Mouse (Mus musculus) MEL (cell line): Measurements from ENCODE around the gene Tmem235. TPM values are rescaled to one million over a fixed set of nuclear protein-coding genes. Genes with fewer than 3 reads are reported as not detected.

ENCODE experiments used
- DNase-seq: peaks from one replicate; pipeline ENCODE4 v3.0.0; 2011; ENCODE audit warnings: low read depth, low spot score
- H3K27ac ChIP-seq: 2 replicates; pipeline ENCODE4 v1.5.1; 2012; ENCODE audit warnings: low read depth, mild to moderate bottlenecking, control low read depth, low read length, moderate library complexity; ENCODE audit not compliant: control insufficient read depth
- H3K27me3 ChIP-seq, 2 experiments: fragments of 150-350 bp in 1 of 2; sonication (generic) in 1 of 2; 2 replicates each; pipeline ENCODE4 v1.6.1; 2012; ENCODE audit warnings: low read length in 2 of 2, mild to moderate bottlenecking in 2 of 2, improper control_type of control experiment in 1 of 2, moderate library complexity in 1 of 2; ENCODE audit not compliant: insufficient read depth in 2 of 2, control insufficient read depth in 1 of 2
- H3K36me3 ChIP-seq, 2 experiments: 2 replicates each; pipeline ENCODE4 v1.6.1; 2012 to 2014; ENCODE audit warnings: low read length in 2 of 2, improper control_type of control experiment in 1 of 2, inconsistent platforms in 1 of 2, mild to moderate bottlenecking in 1 of 2; ENCODE audit not compliant: insufficient read depth in 2 of 2, control insufficient read depth in 1 of 2
- H3K4me1 ChIP-seq, 2 experiments: fragments of 150-350 bp in 1 of 2; sonication (generic) in 1 of 2; 2 replicates each; pipeline ENCODE4 v1.6.1; 2012; ENCODE audit warnings: low read length in 2 of 2, improper control_type of control experiment in 1 of 2, mild to moderate bottlenecking in 1 of 2; ENCODE audit not compliant: insufficient read depth in 2 of 2, control insufficient read depth in 1 of 2
- H3K4me3 ChIP-seq, 2 experiments: fragments of 150-350 bp in 1 of 2; sonication (generic) in 1 of 2; 2 replicates each; pipeline ENCODE4 v1.5.1; 2012; ENCODE audit warnings: low read depth in 2 of 2, low read length in 2 of 2, mild to moderate bottlenecking in 2 of 2, moderate library complexity in 2 of 2, control low read depth in 1 of 2, improper control_type of control experiment in 1 of 2; ENCODE audit not compliant: control insufficient read depth in 1 of 2, insufficient read depth in 1 of 2
- H3K79me2 ChIP-seq: 2 replicates; pipeline ENCODE4 v1.6.1; 2012; ENCODE audit warnings: mild to moderate bottlenecking, low read length, moderate library complexity; ENCODE audit not compliant: control insufficient read depth, poor library complexity, insufficient read depth
- H3K9ac ChIP-seq: 2 replicates; pipeline ENCODE4 v1.6.1; 2012; ENCODE audit warnings: low read depth, mild to moderate bottlenecking, control low read depth, low read length, moderate library complexity; ENCODE audit not compliant: control insufficient read depth, poor library complexity, severe bottlenecking
- H3K9me3 ChIP-seq: fragments of 150-350 bp; sonication (generic); replicated peaks from 2 replicates; pipeline ENCODE4 v1.6.1; 2012; ENCODE audit warnings: mild to moderate bottlenecking, low read length, improper control_type of control experiment, moderate library complexity; ENCODE audit not compliant: insufficient read depth
- BHLHE40 ChIP-seq: IDR thresholded peaks from 2 replicates; pipeline ENCODE4 v1.6.1; 2012; ENCODE audit warnings: low read depth, mild to moderate bottlenecking, inconsistent platforms, low read length, improper control_type of control experiment, borderline replicate concordance
- CHD2 ChIP-seq: IDR thresholded peaks from 2 replicates; pipeline ENCODE4 v1.6.1; 2011; ENCODE audit warnings: low read length, improper control_type of control experiment
- CTCF ChIP-seq, 3 experiments: IDR thresholded peaks in 2 of 3; conservative IDR thresholded peaks in 1 of 3; 2 replicates each; pipeline ENCODE4 v1.5.1; 2011 to 2012; ENCODE audit warnings: low read length in 3 of 3, low read depth in 2 of 3, mild to moderate bottlenecking in 2 of 3, improper control_type of control experiment in 1 of 3, inconsistent platforms in 1 of 3, mixed read lengths in 1 of 3, moderate library complexity in 1 of 3; ENCODE audit not compliant: control insufficient read depth in 1 of 3, insufficient read depth in 1 of 3, poor library complexity in 1 of 3, severe bottlenecking in 1 of 3
- E2F4 ChIP-seq: IDR thresholded peaks from 2 replicates; pipeline ENCODE4 v1.6.1; 2011; ENCODE audit warnings: low read depth, low read length, improper control_type of control experiment, borderline replicate concordance
- ELF1 ChIP-seq: IDR thresholded peaks from 2 replicates; pipeline ENCODE4 v1.6.1; 2014; ENCODE audit warnings: low read depth, mild to moderate bottlenecking, inconsistent platforms, low read length, improper control_type of control experiment, moderate library complexity
- EP300 ChIP-seq, 2 experiments: IDR thresholded peaks; 2 replicates each; pipeline ENCODE4 v1.6.1; 2011; ENCODE audit warnings: improper control_type of control experiment in 2 of 2, low read length in 2 of 2, low read depth in 1 of 2, mild to moderate bottlenecking in 1 of 2
- ETS1 ChIP-seq: IDR thresholded peaks from 2 replicates; pipeline ENCODE4 v1.6.1; 2012; ENCODE audit warnings: low read depth, mild to moderate bottlenecking, inconsistent platforms, low read length, improper control_type of control experiment, moderate library complexity
- GABPA ChIP-seq: IDR thresholded peaks from 2 replicates; pipeline ENCODE4 v1.6.1; 2012; ENCODE audit warnings: low read depth, mild to moderate bottlenecking, inconsistent platforms, low read length, improper control_type of control experiment, moderate library complexity
- GATA1 ChIP-seq: IDR thresholded peaks from 2 replicates; pipeline ENCODE4 v1.6.1; 2011; ENCODE audit warnings: low read depth, low read length, improper control_type of control experiment
- HCFC1 ChIP-seq: IDR thresholded peaks from 2 replicates; pipeline ENCODE4 v1.6.1; 2012; ENCODE audit warnings: low read depth, mild to moderate bottlenecking, inconsistent platforms, low read length, improper control_type of control experiment, moderate library complexity
- JUND ChIP-seq: IDR thresholded peaks from 2 replicates; pipeline ENCODE4 v1.6.1; 2011; ENCODE audit warnings: low read depth, mild to moderate bottlenecking, improper control_type of control experiment, low read length
- KAT2A ChIP-seq: conservative IDR thresholded peaks from 2 replicates; pipeline ENCODE4 v1.6.1; 2012; ENCODE audit warnings: low read depth, low read length, improper control_type of control experiment, inconsistent platforms
- MAFK ChIP-seq: IDR thresholded peaks from 2 replicates; pipeline ENCODE4 v1.6.1; 2011; ENCODE audit warnings: low read depth, mild to moderate bottlenecking, low read length, improper control_type of control experiment, borderline replicate concordance
- MAX ChIP-seq: IDR thresholded peaks from 2 replicates; pipeline ENCODE4 v1.6.1; 2011; ENCODE audit warnings: low read length, improper control_type of control experiment
- MAZ ChIP-seq: IDR thresholded peaks from 2 replicates; pipeline ENCODE4 v1.6.1; 2012; ENCODE audit warnings: low read depth, mild to moderate bottlenecking, inconsistent platforms, low read length, improper control_type of control experiment
- MXI1 ChIP-seq: IDR thresholded peaks from 2 replicates; pipeline ENCODE4 v1.6.1; 2011; ENCODE audit warnings: mild to moderate bottlenecking, low read depth, low read length, improper control_type of control experiment
- MYB ChIP-seq: IDR thresholded peaks from 2 replicates; pipeline ENCODE4 v1.6.1; 2011; ENCODE audit warnings: mild to moderate bottlenecking, low read depth, low read length, improper control_type of control experiment
- MYC ChIP-seq: IDR thresholded peaks from 2 replicates; pipeline ENCODE4 v1.6.1; 2011; ENCODE audit warnings: low read depth, mild to moderate bottlenecking, low read length, improper control_type of control experiment, moderate library complexity
- NELFE ChIP-seq: IDR thresholded peaks from 2 replicates; pipeline ENCODE4 v1.6.1; 2011; ENCODE audit warnings: low read depth, low read length, improper control_type of control experiment
- NRF1 ChIP-seq: IDR thresholded peaks from 2 replicates; pipeline ENCODE4 v1.6.1; 2014; ENCODE audit warnings: low read depth, mild to moderate bottlenecking, inconsistent platforms, low read length, improper control_type of control experiment, moderate library complexity; ENCODE audit not compliant: poor library complexity, insufficient read depth, severe bottlenecking
- POLR2A ChIP-seq, 2 experiments: IDR thresholded peaks; 2 replicates each; pipeline ENCODE4 v1.6.1; 2011 to 2012; ENCODE audit warnings: low read length in 2 of 2, mild to moderate bottlenecking in 2 of 2, control low read depth in 1 of 2, improper control_type of control experiment in 1 of 2, low read depth in 1 of 2, moderate library complexity in 1 of 2; ENCODE audit not compliant: control insufficient read depth in 1 of 2, insufficient read depth in 1 of 2, poor library complexity in 1 of 2
- POLR2AphosphoS2 ChIP-seq: IDR thresholded peaks from 2 replicates; pipeline ENCODE4 v1.6.1; 2011; ENCODE audit warnings: low read length, improper control_type of control experiment
- POLR2AphosphoS5 ChIP-seq: IDR thresholded peaks from 2 replicates; pipeline ENCODE4 v1.6.1; 2012; ENCODE audit warnings: low read depth, borderline replicate concordance, mild to moderate bottlenecking, inconsistent platforms, low read length, moderate library complexity, mixed read lengths
- RAD21 ChIP-seq: IDR thresholded peaks from 2 replicates; pipeline ENCODE4 v1.6.1; 2011; ENCODE audit warnings: mild to moderate bottlenecking, low read depth, low read length, improper control_type of control experiment
- RCOR1 ChIP-seq: IDR thresholded peaks from 2 replicates; pipeline ENCODE4 v1.6.1; 2012; ENCODE audit warnings: low read depth, mild to moderate bottlenecking, inconsistent platforms, low read length, improper control_type of control experiment
- SIN3A ChIP-seq: IDR thresholded peaks from 2 replicates; pipeline ENCODE4 v1.6.1; 2012; ENCODE audit warnings: low read length, improper control_type of control experiment, inconsistent platforms
- SMC3 ChIP-seq: IDR thresholded peaks from 2 replicates; pipeline ENCODE4 v1.6.1; 2011; ENCODE audit warnings: low read depth, low read length, improper control_type of control experiment
- TAL1 ChIP-seq: IDR thresholded peaks from 2 replicates; pipeline ENCODE4 v1.6.1; 2012; ENCODE audit warnings: mild to moderate bottlenecking, inconsistent platforms, low read length, moderate library complexity, mixed read lengths
- TBP ChIP-seq: IDR thresholded peaks from 2 replicates; pipeline ENCODE4 v1.8.0; 2011; ENCODE audit warnings: low read depth, low read length, improper control_type of control experiment
- TCF12 ChIP-seq: IDR thresholded peaks from 2 replicates; pipeline ENCODE4 v1.6.1; 2014; ENCODE audit warnings: low read depth, mild to moderate bottlenecking, inconsistent platforms, low read length, improper control_type of control experiment, moderate library complexity
- USF1 ChIP-seq: IDR thresholded peaks from 2 replicates; pipeline ENCODE4 v1.6.1; 2014; ENCODE audit warnings: low read depth, mild to moderate bottlenecking, inconsistent platforms, low read length, improper control_type of control experiment, moderate library complexity
- USF2 ChIP-seq, 2 experiments: IDR thresholded peaks; 2 replicates each; pipeline ENCODE4 v1.6.1; 2011 to 2012; ENCODE audit warnings: improper control_type of control experiment in 2 of 2, low read length in 2 of 2, borderline replicate concordance in 1 of 2, inconsistent platforms in 1 of 2, low read depth in 1 of 2, mild to moderate bottlenecking in 1 of 2; ENCODE audit not compliant: insufficient read depth in 1 of 2
- ZC3H11A ChIP-seq: IDR thresholded peaks from 2 replicates; pipeline ENCODE4 v1.6.1; 2012; ENCODE audit warnings: low read depth, mild to moderate bottlenecking, inconsistent platforms, low read length, improper control_type of control experiment
- ZKSCAN1 ChIP-seq: IDR thresholded peaks from 2 replicates; pipeline ENCODE4 v1.6.1; 2012; ENCODE audit warnings: low read depth, mild to moderate bottlenecking, inconsistent platforms, low read length, improper control_type of control experiment, moderate library complexity
- ZMIZ1 ChIP-seq: IDR thresholded peaks from 2 replicates; pipeline ENCODE4 v1.6.1; 2012; ENCODE audit warnings: low read depth, mild to moderate bottlenecking, inconsistent platforms, low read length, improper control_type of control experiment, moderate library complexity
- ZNF384 ChIP-seq: IDR thresholded peaks from 2 replicates; pipeline ENCODE4 v1.6.1; 2012; ENCODE audit warnings: low read depth, mild to moderate bottlenecking, inconsistent platforms, low read length, improper control_type of control experiment
- polyA plus RNA-seq, 2 experiments: library from polyadenylated mRNA; stranded (reverse) in 1 of 2; unstranded in 1 of 2; fragments of >175 nt in 1 of 2; fragments of >200 nt in 1 of 2; gene quantifications; 2 replicates each; pipeline versions ENCODE4 v1.2.1 to v1.2.4; 2012; ENCODE audit warnings: low replicate concordance in 2 of 2, low read depth in 1 of 2; ENCODE audit not compliant: insufficient read length in 2 of 2, insufficient read depth in 1 of 2, missing spikeins in 1 of 2
- total RNA-seq: library from RNA; depleted of rRNA; stranded (reverse); fragments of 300-350 nt; gene quantifications from 2 replicates; pipeline ENCODE4 v1.2.3, GENCODE M21; 2012

Tmem235 gene
- total and polyA plus RNA-seq, 3 experiments: 0.04 TPM; not detected in 1

- peak; percentile 93 for DNase-seq
- Histone ChIP-seq H3K79me2 (peaks cover 24% of the 10 kb centered on the region), H3K4me1 (peaks cover 12 to 41% of the 10 kb centered on the region in 2 experiments), H3K9ac (peak overlapping the region; percentile 95), H3K4me3 (peak overlapping the region; percentile 56 to 80), H3K27ac (peak overlapping the region; percentile 92), H3K27me3 (no peaks in the 10 kb centered on the region), H3K9me3 (no peaks in the 10 kb centered on the region), H3K36me3 (peaks cover 4 to 26% of the 10 kb centered on the region in 2 experiments; a peak in 3 of 4 replicates)
- no peak for TF ChIP-seq MYB
- peak; percentile 39; the same call in 1 of the 2 replicates for TF ChIP-seq HCFC1
- TF ChIP-seq SMC3: peak; percentile 73
- peak; percentile 86 for TF ChIP-seq MAX
- no peak for TF ChIP-seq GABPA
- TF ChIP-seq ELF1: peak; percentile 34; the same call in 1 of the 2 replicates
- TF ChIP-seq CTCF (IDR thresholded peaks at IDR 0.05 in 2 of 3, conservative IDR thresholded peaks at IDR 0.05 in 1 of 3; ENCODE audit: control insufficient read depth in 1 of 3, insufficient read depth in 1 of 3, low read depth in 2 of 3, low read length in 3 of 3, poor library complexity in 1 of 3, severe bottlenecking in 1 of 3): peak; percentile 80 to 95 (median 87)
- TF ChIP-seq MXI1: peak; percentile 77
- TF ChIP-seq MYC: peak; percentile 88
- no peak; the same call in none of the 2 replicates for TF ChIP-seq MAZ
- no peak for TF ChIP-seq NRF1
- no peak for TF ChIP-seq MAFK
- no peak for TF ChIP-seq ZKSCAN1
- no peak; a peak in 1 of 4 replicates for TF ChIP-seq EP300 (IDR thresholded peaks at IDR 0.05; ENCODE audit: low read depth in 1 of 2, low read length in 2 of 2)
- no peak for TF ChIP-seq KAT2A
- no peak for TF ChIP-seq NELFE
- TF ChIP-seq TCF12: no peak
- TF ChIP-seq USF1: no peak
- TF ChIP-seq ZNF384: no peak
- TF ChIP-seq TBP: 0 out of 2 replicates have a peak, but pooled peaks have one; percentile 8
- no peak for TF ChIP-seq USF2 (IDR thresholded peaks at IDR 0.05; ENCODE audit: borderline replicate concordance in 1 of 2, insufficient read depth in 1 of 2, low read depth in 1 of 2, low read length in 2 of 2)
- TF ChIP-seq SIN3A: peak; percentile 90; the same call in 1 of the 2 replicates
- TF ChIP-seq RCOR1: no peak
- TF ChIP-seq BHLHE40: no peak
- TF ChIP-seq GATA1: no peak
- TF ChIP-seq CHD2: no peak
- peak; percentile 53; the same call in 1 of the 2 replicates for TF ChIP-seq ZMIZ1
- TF ChIP-seq JUND: no peak
- no peak; the same call in 1 of the 2 replicates for TF ChIP-seq ETS1
- TF ChIP-seq E2F4: peak; percentile 71; the same call in 1 of the 2 replicates
- no peak for TF ChIP-seq POLR2AphosphoS5
- TF ChIP-seq POLR2AphosphoS2: peak; percentile 22; the same call in 1 of the 2 replicates
- no peak for TF ChIP-seq TAL1
- peak; percentile 88 for TF ChIP-seq RAD21
- TF ChIP-seq ZC3H11A: peak; percentile 78
- no peak; a peak in 1 of 4 replicates for TF ChIP-seq POLR2A (IDR thresholded peaks at IDR 0.05; ENCODE audit: control insufficient read depth in 1 of 2, insufficient read depth in 1 of 2, low read depth in 1 of 2, low read length in 2 of 2, poor library complexity in 1 of 2)
Observed at GRCm38 (mm10) chr11:117824060-117824969, 36.2 kb upstream of the Tmem235 start.
